Mouse (Mus musculus): ENCODE measurements around the gene Wbp2.
A peak's percentile ranks its signal among the peaks of the same experiment; 100 is the strongest.

Gene Wbp2

GRCm38 (mm10) chr11:116088188-116088587, 1.4 kb upstream of the Wbp2 start:
- DNase-seq = peak; percentile 63

- DNase-seq = peak; percentile 94
Observed at GRCm38 (mm10) chr11:116087194-116088130, 667 bp upstream of the Wbp2 start.

- no peak for DNase-seq
Observed at GRCm38 (mm10) chr11:116084166-116084565, 2.6 kb downstream of the Wbp2 start.

- no peak for DNase-seq
Observed at GRCm38 (mm10) chr11:116083096-116083672, 3.6 kb downstream of the Wbp2 start.

GRCm38 (mm10) chr11:116081081-116081480, 5.7 kb downstream of the Wbp2 start:
- no peak for DNase-seq

- no peak for DNase-seq
Observed at GRCm38 (mm10) chr11:116079511-116079910, 7.3 kb downstream of the Wbp2 start.

- no peak for DNase-seq
Observed at GRCm38 (mm10) chr11:116078676-116079320, 8.0 kb downstream of the Wbp2 start.

GRCm38 (mm10) chr11:116078221-116078620, 8.6 kb downstream of the Wbp2 start:
- DNase-seq = peak; percentile 63

GRCm38 (mm10) chr11:116077446-116078204, 9.2 kb downstream of the Wbp2 start, which contains the start of gene Unc13d:
Unc13d (minus strand) TSS chr11:116077961.
- DNase-seq = no peak

- no peak for DNase-seq
Observed at GRCm38 (mm10) chr11:116076836-116077235, 10.0 kb downstream of the Wbp2 start.

GRCm38 (mm10) chr11:116076266-116076540, 10.6 kb downstream of the Wbp2 start:
- no peak for DNase-seq

GRCm38 (mm10) chr11:116075539-116076265, 11.1 kb downstream of the Wbp2 start:
- no peak for DNase-seq

GRCm38 (mm10) chr11:116074436-116074991, 12.3 kb downstream of the Wbp2 start:
- DNase-seq = no peak

GRCm38 (mm10) chr11:116072608-116073007, 14.2 kb downstream of the Wbp2 start:
- DNase-seq = no peak

GRCm38 (mm10) chr11:116071510-116071909, 15.3 kb downstream of the Wbp2 start:
- no peak for DNase-seq

- DNase-seq = no peak
Observed at GRCm38 (mm10) chr11:116065345-116065744, 21.4 kb downstream of the Wbp2 start.

- no peak for DNase-seq
Observed at GRCm38 (mm10) chr11:116064187-116064867, 22.5 kb downstream of the Wbp2 start.

- no peak for DNase-seq
Observed at GRCm38 (mm10) chr11:116063562-116063961, 23.2 kb downstream of the Wbp2 start.

- DNase-seq = no peak
Observed at GRCm38 (mm10) chr11:116062521-116062920, 24.3 kb downstream of the Wbp2 start.

- DNase-seq = no peak
Observed at GRCm38 (mm10) chr11:116061641-116062415, 25.0 kb downstream of the Wbp2 start.

- DNase-seq = no peak
Observed at GRCm38 (mm10) chr11:116060596-116060995, 26.2 kb downstream of the Wbp2 start.
